Mouse (Mus musculus): ENCODE measurements around the gene Ift22.

DNA sequence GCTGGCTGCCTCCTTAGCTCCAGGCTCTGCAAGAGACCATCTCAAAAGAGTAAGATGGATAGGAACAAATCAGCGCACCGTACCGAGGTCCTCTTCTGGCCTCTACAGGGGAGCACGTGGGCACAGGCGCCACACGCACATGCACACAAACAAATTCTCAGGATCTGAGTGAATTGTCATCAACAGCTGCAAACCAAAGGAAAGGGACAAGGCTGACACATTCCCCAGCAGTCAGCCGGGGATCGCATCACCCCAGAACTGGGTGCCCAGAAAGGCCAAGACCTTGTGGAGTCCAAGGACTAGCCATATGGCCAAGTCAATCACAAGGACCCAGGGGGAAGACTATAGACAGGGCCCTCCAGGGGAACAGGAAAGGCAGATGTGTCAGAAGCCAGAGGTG is 35.5 kb upstream of the Ift22 start:
- no peak for TF ChIP-seq POLR2AphosphoS2 (IDR thresholded peaks at IDR 0.05; ENCODE audit: insufficient read length, low read depth)
- TF ChIP-seq TCF3 (IDR thresholded peaks at IDR 0.05; ENCODE audit: insufficient read length, low read depth) = no peak
- TF ChIP-seq MYOG (IDR thresholded peaks at IDR 0.05; ENCODE audit: control insufficient read depth in 1 of 3, insufficient read depth in 1 of 3, insufficient read length in 2 of 3, low read depth in 2 of 3) = peak; percentile 27 to 79 (median 62)
